Mouse (Mus musculus): ENCODE data around the gene Hnrnph3. TPM values are rescaled to one million over a fixed set of nuclear protein-coding genes. Genes with fewer than 3 reads are reported as not detected.

Gene Hnrnph3
- total and polyA plus RNA-seq, 3 experiments, result 9.5 to 37.8 (median 15.1) TPM

DNA sequence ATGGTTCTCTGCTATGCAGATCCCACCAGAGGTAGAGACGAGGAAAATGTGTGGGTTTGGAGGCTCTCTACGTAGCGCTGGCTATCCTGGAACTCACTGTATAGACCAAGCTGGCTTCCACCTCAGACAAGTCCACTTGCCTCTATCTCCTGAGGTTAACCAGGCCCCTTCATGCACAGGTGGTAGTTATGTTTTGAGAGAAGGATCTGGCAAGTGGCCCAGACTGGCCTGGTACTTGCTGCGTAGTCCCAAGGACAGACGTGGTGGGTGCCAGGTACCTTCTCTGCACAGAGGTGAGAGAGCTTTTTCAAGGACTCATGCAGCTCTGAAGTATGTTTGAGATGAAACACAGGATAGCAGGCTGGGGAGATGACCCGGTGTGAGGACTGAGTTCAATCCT lies 39.5 kb downstream of the Hnrnph3 start:
- no peaks in the 10 kb centered on the region for H3K27me3 ChIP-seq (replicated peaks)
- H3K79me2 ChIP-seq (replicated peaks; ENCODE audit: control insufficient read depth, extremely low read depth, insufficient read depth, poor library complexity, severe bottlenecking), result peaks cover 13% of the 10 kb centered on the region
- H3K4me2 ChIP-seq (ENCODE audit: insufficient read depth, low read depth, poor library complexity, severe bottlenecking), result peak overlapping the region; percentile 81
- in situ Hi-C loops (cut with MboI; ENCODE audit: low pct_ligation_motif_present, low pct_unique_long_range_greater_than_20kb, low sequenced_read_pairs), result no loop called here
- H3K4me1 ChIP-seq (ENCODE audit: control insufficient read depth in 1 of 2, insufficient read depth in 2 of 2), result peaks cover 9 to 40% of the 10 kb centered on the region in 2 experiments
- peak overlapping the region; percentile 2 to 22 (median 11) for H3K4me3 ChIP-seq (replicated peaks in 1 of 3; ENCODE audit: low read depth in 2 of 3, low read length in 2 of 3, poor library complexity in 1 of 3)
- dilution Hi-C loops (cut with MboI; ENCODE audit: extremely low pct_ligation_motif_present, extremely low pct_unique_long_range_greater_than_20kb, low sequenced_read_pairs), result no loop called here
- H3K9ac ChIP-seq (ENCODE audit: insufficient read depth, low read depth), result no peak overlapping the region
- peaks cover 20 to 59% of the 10 kb centered on the region in 2 experiments for H3K36me3 ChIP-seq (replicated peaks in 1 of 2; ENCODE audit: control insufficient read depth in 1 of 2, insufficient read depth in 1 of 2, low read length in 1 of 2)
- TF ChIP-seq ZNF384 (IDR thresholded peaks at IDR 0.05; ENCODE audit: low read depth, low read length), result no peak
- no peak for TF ChIP-seq ETS1 (conservative IDR thresholded peaks at IDR 0.05; ENCODE audit: low read depth, low read length)
- TF ChIP-seq MAFK (IDR thresholded peaks at IDR 0.05; ENCODE audit: insufficient replicate concordance, low read length), result no peak
- TF ChIP-seq GABPA (IDR thresholded peaks at IDR 0.05; ENCODE audit: insufficient replicate concordance, low read depth, low read length), result no peak
- TF ChIP-seq POLR2AphosphoS2 (IDR thresholded peaks at IDR 0.05; ENCODE audit: low read depth, low read length), result no peak
- no peak for TF ChIP-seq MXI1 (IDR thresholded peaks at IDR 0.05; ENCODE audit: low read depth, low read length)
- TF ChIP-seq TCF12 (IDR thresholded peaks at IDR 0.05; ENCODE audit: low read depth, low read length), result peak; percentile 73
- TF ChIP-seq NELFE (IDR thresholded peaks at IDR 0.05; ENCODE audit: low read depth, low read length), result no peak
- TF ChIP-seq EP300 (IDR thresholded peaks at IDR 0.05; ENCODE audit: low read length), result peak; percentile 31; the same call in 1 of the 2 replicates
- TF ChIP-seq TBP (conservative IDR thresholded peaks at IDR 0.05; ENCODE audit: low read depth, low read length), result no peak
- TF ChIP-seq IRF4 (IDR thresholded peaks at IDR 0.05; ENCODE audit: low read depth, low read length), result no peak
- no peaks in the 10 kb centered on the region for H3K9me3 ChIP-seq (replicated peaks; ENCODE audit: low read length)
- peak; percentile 37 for DNase-seq (ENCODE audit: extremely low read depth)
- peak overlapping the region; percentile 49 for H3K27ac ChIP-seq (ENCODE audit: insufficient read depth, low read depth)

DNA sequence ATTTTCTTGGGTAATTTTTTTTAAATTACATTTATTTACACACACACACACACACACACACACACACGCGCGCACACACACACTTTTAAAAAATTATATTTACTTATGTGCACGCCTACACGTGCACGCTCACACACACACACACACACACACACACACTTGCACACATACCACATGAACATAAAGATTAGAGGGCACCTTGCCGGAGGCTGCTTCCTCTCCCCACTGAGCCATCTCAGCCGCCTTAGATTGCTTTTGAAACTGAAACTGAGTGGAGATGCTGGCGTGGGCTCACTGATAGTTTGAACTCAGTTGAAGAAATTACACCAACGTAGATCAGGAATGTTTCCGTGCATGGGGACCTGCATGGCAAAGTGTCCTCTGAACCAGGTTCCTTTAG lies 39.9 kb downstream of the Hnrnph3 start:
- Histone ChIP-seq H3K4me2 (ENCODE audit: insufficient read depth, low read depth, poor library complexity, severe bottlenecking) (peak overlapping the region; percentile 81), H3K4me1 (ENCODE audit: control insufficient read depth in 1 of 2, insufficient read depth in 2 of 2) (peaks cover 9 to 41% of the 10 kb centered on the region in 2 experiments), H3K4me3 (replicated peaks in 1 of 3; ENCODE audit: low read depth in 2 of 3, low read length in 2 of 3, poor library complexity in 1 of 3) (peak overlapping the region; percentile 2 to 22 (median 11)), H3K27me3 (replicated peaks) (no peaks in the 10 kb centered on the region), H3K79me2 (replicated peaks; ENCODE audit: control insufficient read depth, extremely low read depth, insufficient read depth, poor library complexity, severe bottlenecking) (peaks cover 13% of the 10 kb centered on the region), H3K9ac (ENCODE audit: insufficient read depth, low read depth) (peak overlapping the region; percentile 29), H3K9me3 (replicated peaks; ENCODE audit: low read length) (no peaks in the 10 kb centered on the region), H3K27ac (ENCODE audit: insufficient read depth, low read depth) (peak overlapping the region; percentile 49), H3K36me3 (replicated peaks in 1 of 2; ENCODE audit: control insufficient read depth in 1 of 2, insufficient read depth in 1 of 2, low read length in 1 of 2) (peaks cover 18 to 55% of the 10 kb centered on the region in 2 experiments)
- dilution Hi-C loops (cut with MboI; ENCODE audit: extremely low pct_ligation_motif_present, extremely low pct_unique_long_range_greater_than_20kb, low sequenced_read_pairs) (no loop called here), in situ Hi-C loops (cut with MboI; ENCODE audit: low pct_ligation_motif_present, low pct_unique_long_range_greater_than_20kb, low sequenced_read_pairs) (no loop called here)
- peak; percentile 35 for DNase-seq (ENCODE audit: extremely low read depth)
- TF ChIP-seq NELFE (IDR thresholded peaks at IDR 0.05; ENCODE audit: low read depth, low read length) (no peak), BHLHE40 (IDR thresholded peaks at IDR 0.05; ENCODE audit: low read depth, low read length) (peak; percentile 93)

Data from CH12.LX (cell line).